ENCODE assay signal across 28 mouse cellular contexts in the genomic region with DNA sequence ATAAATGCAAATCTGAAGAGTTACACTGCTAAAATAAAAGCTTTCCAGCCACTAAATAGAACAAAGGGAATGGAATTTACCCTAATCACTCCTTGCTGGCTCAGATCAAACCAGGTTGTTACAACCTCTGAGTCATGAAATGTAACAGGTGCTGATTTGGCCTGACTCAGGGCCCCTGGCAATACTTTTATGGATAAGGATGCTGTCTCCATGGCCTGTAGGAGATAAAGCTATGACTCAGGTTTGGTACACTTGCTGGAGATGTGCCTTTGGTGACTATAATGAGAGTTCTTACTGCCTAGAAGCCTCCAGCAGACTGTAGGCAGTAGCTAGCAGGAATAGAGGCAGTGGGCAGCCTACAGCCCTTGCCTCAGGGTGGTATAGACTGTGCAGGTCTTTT.
DNase-seq lines count a peak whose midpoint lies in the region; ATAC-seq and TF ChIP-seq lines count a peak whose summit lies in the region.
"Had no signal": no experiment of that assay in that cellular context is flagged by ENCODE, and none has a peak within 500 bp of the region (broad histone marks: within the 10 kb centered on the region; RNA-seq: fewer than 3 reads in every experiment).

No protein-coding gene starts in this region.

- intact Hi-C loops in left cerebral cortex, adult 2 months (cut with DNase I): loop anchor here (5.0 kb wide), 1 partner anchor 45 kb away; no protein-coding TSS in a partner anchor
- intact Hi-C loops in left cerebral cortex, postnatal 14 days (cut with DNase I): no loop called here

- peak; percentile 6 for DNase-seq in forebrain, postnatal 0 days
- no peak for DNase-seq in left cerebral cortex, adult 2 months (ENCODE audit: extremely low spot score in 1 of 2, low spot score in 2 of 2)
- DNase-seq in left cerebral cortex, postnatal 14 days (ENCODE audit: low spot score in 2 of 2): no peak
- peak; percentile 7 for DNase-seq in MN1 (ENCODE audit: low spot score)
- peak; percentile 27 to 51 for DNase-seq in cerebellum, postnatal 25 days
- no peak for DNase-seq in liver
- DNase-seq: adrenal gland, postnatal 36 days; gastrocnemius, postnatal 14 days; heart, adult 11 months; heart, postnatal 10 days; kidney, adult 8-10 months; kidney, postnatal 10 days; lung, postnatal 36 days; right cerebral cortex, postnatal 4 days; thymus, adult 18-20 months; thymus, postnatal 4 days had no signal

- no peaks in the 10 kb centered on the region for H3K27me3 ChIP-seq in forebrain, postnatal 0 days (ENCODE audit: insufficient read depth, low read length)
- no peaks in the 10 kb centered on the region for H3K27me3 ChIP-seq in forebrain, embryonic 13.5 days
- H3K27me3 ChIP-seq: embryonic facial prominence, embryonic 15.5 days; forebrain, embryonic 15.5 days; heart, embryonic 12.5 days; intestine, embryonic 15.5 days; liver, embryonic 15.5 days; lung, embryonic 15.5 days; megakaryocyte, embryonic 14.5 days; midbrain, embryonic 13.5 days; stomach, embryonic 15.5 days had no signal

- no peak overlapping the region for H3K27ac ChIP-seq in forebrain, postnatal 0 days (ENCODE audit: low read depth, low read length)
- H3K27ac ChIP-seq in forebrain, embryonic 13.5 days: no peak overlapping the region
- H3K27ac ChIP-seq in left cerebral cortex, adult 2 months: 0 out of 2 replicates have a peak overlapping the region, but pooled peaks have one; percentile 28
- H3K27ac ChIP-seq: embryonic facial prominence, embryonic 15.5 days; forebrain, embryonic 15.5 days; hindbrain, embryonic 10.5 days; intestine, embryonic 15.5 days; liver, embryonic 15.5 days; lung, embryonic 15.5 days; midbrain, embryonic 13.5 days; stomach, embryonic 15.5 days had no signal

- no peaks in the 10 kb centered on the region for H3K36me3 ChIP-seq in forebrain, postnatal 0 days (ENCODE audit: insufficient read depth)
- H3K36me3 ChIP-seq in forebrain, embryonic 13.5 days (ENCODE audit: poor library complexity, severe bottlenecking): no peaks in the 10 kb centered on the region
- H3K36me3 ChIP-seq: embryonic facial prominence, embryonic 15.5 days; forebrain, embryonic 15.5 days; heart, embryonic 12.5 days; hindbrain, embryonic 10.5 days; intestine, embryonic 15.5 days; liver, embryonic 15.5 days; lung, embryonic 15.5 days; midbrain, embryonic 13.5 days; stomach, embryonic 15.5 days had no signal

- no peak overlapping the region for H3K4me2 ChIP-seq in forebrain, postnatal 0 days (ENCODE audit: low read depth)
- H3K4me2 ChIP-seq in forebrain, embryonic 13.5 days: no peak overlapping the region
- H3K4me2 ChIP-seq: embryonic facial prominence, embryonic 15.5 days; forebrain, embryonic 15.5 days; heart, embryonic 12.5 days; intestine, embryonic 15.5 days; liver, embryonic 15.5 days; lung, embryonic 15.5 days; midbrain, embryonic 13.5 days; stomach, embryonic 15.5 days had no signal

- H3K4me1 ChIP-seq in forebrain, postnatal 0 days (ENCODE audit: insufficient read depth): no peaks in the 10 kb centered on the region
- H3K4me1 ChIP-seq in forebrain, embryonic 13.5 days: no peaks in the 10 kb centered on the region
- H3K4me1 ChIP-seq: embryonic facial prominence, embryonic 15.5 days; forebrain, embryonic 15.5 days; hindbrain, embryonic 10.5 days; intestine, embryonic 15.5 days; liver, embryonic 15.5 days; lung, embryonic 15.5 days; megakaryocyte, embryonic 14.5 days; midbrain, embryonic 13.5 days; stomach, embryonic 15.5 days had no signal

- H3K9ac ChIP-seq in forebrain, postnatal 0 days: no peak overlapping the region
- no peak overlapping the region for H3K9ac ChIP-seq in forebrain, embryonic 13.5 days
- H3K9ac ChIP-seq: embryonic facial prominence, embryonic 15.5 days; forebrain, embryonic 15.5 days; heart, embryonic 12.5 days; intestine, embryonic 15.5 days; liver, embryonic 15.5 days; lung, embryonic 15.5 days; midbrain, embryonic 13.5 days; stomach, embryonic 15.5 days had no signal

- H3K9me3 ChIP-seq in forebrain, postnatal 0 days (ENCODE audit: low read length): no peaks in the 10 kb centered on the region
- no peaks in the 10 kb centered on the region; the same call in 1 of the 2 replicates for H3K9me3 ChIP-seq in forebrain, embryonic 13.5 days (replicated peaks)
- H3K9me3 ChIP-seq: embryonic facial prominence, embryonic 15.5 days; forebrain, embryonic 15.5 days; heart, embryonic 12.5 days; hindbrain, embryonic 10.5 days; intestine, embryonic 15.5 days; liver, embryonic 15.5 days; lung, embryonic 15.5 days; megakaryocyte, embryonic 14.5 days; midbrain, embryonic 13.5 days; stomach, embryonic 15.5 days had no signal

- no peak for TF ChIP-seq CTCF in forebrain, postnatal 0 days (IDR thresholded peaks at IDR 0.05; ENCODE audit: low read depth)
- TF ChIP-seq CTCF in left cerebral cortex, adult 2 months (IDR thresholded peaks at IDR 0.05): no peak

- H3K4me3 ChIP-seq in forebrain, postnatal 0 days (ENCODE audit: low read depth, low read length): no peak overlapping the region
- no peak overlapping the region for H3K4me3 ChIP-seq in forebrain, embryonic 13.5 days
- no peak overlapping the region for H3K4me3 ChIP-seq in left cerebral cortex, adult 2 months
- H3K4me3 ChIP-seq: embryonic facial prominence, embryonic 15.5 days; forebrain, embryonic 15.5 days; heart, embryonic 12.5 days; hindbrain, embryonic 10.5 days; intestine, embryonic 15.5 days; liver, embryonic 15.5 days; lung, embryonic 15.5 days; megakaryocyte, embryonic 14.5 days; midbrain, embryonic 13.5 days; stomach, embryonic 15.5 days had no signal

- 0 out of 2 replicates have a peak, but pooled peaks have one; percentile 8 for ATAC-seq in forebrain, postnatal 0 days
- ATAC-seq in forebrain, embryonic 13.5 days: no peak
- ATAC-seq: forebrain, embryonic 15.5 days; hindbrain, embryonic 16.5 days; intestine, embryonic 15.5 days; midbrain, embryonic 13.5 days had no signal

Comparison
In these comparisons a context has a peak if more than half of its experiments do, and no peak if none do; other contexts are left out.
1. DNase-seq: peak in forebrain, postnatal 0 days (single experiment), MN1 (single experiment) and cerebellum, postnatal 25 days (2 of 2); none in left cerebral cortex, adult 2 months (0 of 2), left cerebral cortex, postnatal 14 days (0 of 2) and liver (single experiment).